Mouse (Mus musculus) limb, embryonic 14.5 days (tissue): ENCODE measurements around the gene Mmrn2. TPM values are rescaled to one million over a fixed set of nuclear protein-coding genes. Genes with fewer than 3 reads are reported as not detected.

Source experiments
- ATAC-seq: fragments of 200-750 bp; cut with Nextera tagmentation; 2 replicates; pipeline ENCODE4 v1.8.0; 2017; ENCODE audit warnings: low read depth, moderate number of reproducible peaks, moderate TSS enrichment; ENCODE audit not compliant: low FRiP score
- DNase-seq: peaks from one replicate; pipeline ENCODE4 v3.0.0-alpha.2; 2015; ENCODE audit warnings: low spot score
- H3K27ac ChIP-seq: fragments of 300-500 bp; sonication (generic); replicated peaks from 2 replicates; pipeline ENCODE4 v1.5.1; 2014; ENCODE audit warnings: low read depth, mild to moderate bottlenecking, low read length, moderate library complexity, mixed read lengths
- H3K27me3 ChIP-seq: fragments of 300-500 bp; sonication (generic); 2 replicates; pipeline ENCODE4 v1.6.1; 2014; ENCODE audit warnings: low read length, mixed read lengths; ENCODE audit not compliant: control insufficient read depth, insufficient read depth
- H3K36me3 ChIP-seq: fragments of 300-500 bp; sonication (generic); 2 replicates; pipeline ENCODE4 v1.6.1; 2014; ENCODE audit warnings: mild to moderate bottlenecking, low read length, moderate library complexity, mixed read lengths; ENCODE audit not compliant: control insufficient read depth, insufficient read depth
- H3K4me1 ChIP-seq: fragments of 300-500 bp; sonication (generic); 2 replicates; pipeline ENCODE4 v1.6.1; 2014; ENCODE audit warnings: antibody characterized with exemption, low read length, mixed read lengths; ENCODE audit not compliant: control insufficient read depth, insufficient read depth
- H3K4me2 ChIP-seq: fragments of 300-500 bp; sonication (generic); replicated peaks from 2 replicates; pipeline ENCODE4 v1.6.1; 2014; ENCODE audit warnings: low read depth, mild to moderate bottlenecking, low read length, moderate library complexity; ENCODE audit not compliant: severe bottlenecking
- H3K4me3 ChIP-seq: fragments of 300-500 bp; sonication (generic); replicated peaks from 2 replicates; pipeline ENCODE4 v1.5.1; 2014; ENCODE audit warnings: low read length
- H3K9ac ChIP-seq: fragments of 300-500 bp; sonication (generic); 2 replicates; pipeline ENCODE4 v1.6.1; 2014; ENCODE audit warnings: mild to moderate bottlenecking, low read depth, low read length, moderate library complexity; ENCODE audit not compliant: severe bottlenecking
- H3K9me3 ChIP-seq: fragments of 300-500 bp; sonication (generic); 2 replicates; pipeline ENCODE4 v1.6.1; 2016; ENCODE audit warnings: low read length; ENCODE audit not compliant: control insufficient read depth
- POLR2A ChIP-seq: fragments of 200-500 bp; IDR thresholded peaks from 2 replicates; pipeline ENCODE4 v1.8.0; 2012; ENCODE audit warnings: inconsistent platforms, mild to moderate bottlenecking, moderate library complexity, borderline replicate concordance; ENCODE audit not compliant: insufficient read depth, insufficient read length; ENCODE audit errors: extremely low read depth
- WGBS: fragments of 180-500 bp; shearing (Covaris S2); extraction: QIAGEN DNeasy Blood & Tissue Kit; methylation state at CpG from one replicate; pipeline ENCODE4 v1.1.7; 2014; 5-methylcytosine and 5-hydroxymethylcytosine counted together
- polyA plus RNA-seq, 2 experiments: library from polyadenylated mRNA; depleted of rRNA in 1 of 2; stranded (reverse) in 1 of 2; unstranded in 1 of 2; fragments of >200 nt; fragmentation: Nextera tagmentation in 1 of 2; extraction: Ambion mirVana in 1 of 2; gene quantifications; 2 replicates each; pipeline versions ENCODE4 v1.2.1 to v1.2.3; 2012 to 2014

Mmrn2 gene
- polyA plus RNA-seq, 2 experiments = 4.5 to 7.7 TPM

DNA sequence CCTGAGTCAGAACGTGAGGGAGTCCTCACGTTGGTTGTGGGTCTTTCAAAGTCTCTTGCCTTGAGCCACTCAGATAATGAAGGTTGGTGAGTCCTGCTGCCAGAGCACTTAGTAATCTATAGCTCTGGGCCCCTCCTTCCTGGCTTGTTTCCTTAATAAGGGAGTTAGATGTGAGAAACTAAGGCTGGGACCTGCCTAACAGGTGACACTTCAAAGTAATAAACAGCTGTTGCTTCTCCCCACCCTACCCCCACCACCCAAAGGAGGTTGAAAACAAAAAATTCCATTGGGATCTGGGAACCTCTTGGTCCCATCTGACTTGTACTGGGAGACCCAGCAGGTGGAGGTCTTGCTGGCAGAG, 10.1 kb upstream of the Mmrn2 start:
- WGBS = 83% methylated on average over 2 of the region's 2 CpGs
- H3K4me2 ChIP-seq = no peak overlapping the region
- H3K4me3 ChIP-seq = no peak overlapping the region
- H3K36me3 ChIP-seq = no peaks in the 10 kb centered on the region
- peaks cover 3% of the 10 kb centered on the region; the same call in 1 of the 2 replicates for H3K4me1 ChIP-seq
- ATAC-seq = no peak
- H3K27me3 ChIP-seq = no peaks in the 10 kb centered on the region; the same call in 1 of the 2 replicates
- no peak overlapping the region for H3K27ac ChIP-seq
- H3K9me3 ChIP-seq = no peaks in the 10 kb centered on the region
- DNase-seq = no peak
- no peak for TF ChIP-seq POLR2A
- no peak overlapping the region for H3K9ac ChIP-seq

GRCm38 (mm10) chr14:34370203-34370602, 5.1 kb upstream of the Mmrn2 start:
- ATAC-seq (no peak), DNase-seq (no peak)
- H3K4me2 ChIP-seq = no peak overlapping the region
- TF ChIP-seq POLR2A = no peak
- no peaks in the 10 kb centered on the region for H3K9me3 ChIP-seq
- H3K27me3 ChIP-seq = no peaks in the 10 kb centered on the region
- no peak overlapping the region for H3K27ac ChIP-seq
- no peaks in the 10 kb centered on the region for H3K36me3 ChIP-seq
- WGBS = 50% methylated on average over 3 of the region's 3 CpGs
- H3K4me1 ChIP-seq = peaks cover 5% of the 10 kb centered on the region; the same call in 1 of the 2 replicates
- H3K4me3 ChIP-seq = no peak overlapping the region
- H3K9ac ChIP-seq = no peak overlapping the region

DNA sequence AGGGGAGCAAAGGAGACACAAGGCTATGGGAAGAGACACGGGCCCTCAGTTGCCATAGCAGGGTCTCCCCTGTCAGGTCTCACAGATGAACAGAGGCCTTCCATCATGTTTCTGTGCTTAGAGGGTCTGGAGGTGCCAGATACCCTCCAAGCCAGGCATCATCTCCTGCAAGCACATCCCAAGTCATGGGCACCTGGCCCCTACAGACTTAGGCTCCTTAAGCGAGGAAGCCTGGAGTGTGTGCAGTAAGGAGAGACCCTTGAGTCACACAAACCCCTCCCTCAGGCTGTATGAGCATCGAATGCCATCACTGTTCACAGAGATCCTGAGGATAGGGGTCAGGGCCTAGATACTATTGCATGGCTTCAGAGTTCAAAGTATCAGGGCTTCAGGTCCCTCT, 4.3 kb upstream of the Mmrn2 start:
- WGBS = 88% methylated on average over 3 of the region's 3 CpGs
- no peak overlapping the region for H3K4me2 ChIP-seq
- H3K9ac ChIP-seq = no peak overlapping the region
- ATAC-seq = no peak
- TF ChIP-seq POLR2A = no peak
- H3K36me3 ChIP-seq = no peaks in the 10 kb centered on the region
- peaks cover 5% of the 10 kb centered on the region; the same call in 1 of the 2 replicates for H3K4me1 ChIP-seq
- H3K27ac ChIP-seq = no peak overlapping the region
- no peak overlapping the region for H3K4me3 ChIP-seq
- no peaks in the 10 kb centered on the region for H3K9me3 ChIP-seq
- no peak for DNase-seq
- H3K27me3 ChIP-seq = no peaks in the 10 kb centered on the region

DNA sequence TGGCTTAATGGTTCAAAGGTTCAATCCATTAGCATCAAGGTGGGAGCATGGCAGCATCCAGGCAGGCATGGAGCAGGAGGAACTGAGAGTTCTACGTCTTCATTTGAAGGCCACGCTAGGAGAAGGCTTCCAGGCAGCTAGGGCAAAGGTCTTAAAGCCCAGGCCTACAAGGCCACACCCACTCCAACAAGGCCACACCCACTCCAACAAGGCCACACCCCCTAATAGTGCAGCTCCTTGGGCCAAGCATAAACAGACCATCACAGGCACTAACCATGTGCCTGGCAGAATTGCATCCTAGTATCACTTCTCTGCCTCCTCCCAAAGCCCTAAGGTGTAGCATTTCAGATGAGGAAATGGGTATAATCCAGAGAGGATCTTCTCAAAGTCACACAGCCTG, 3.5 kb upstream of the Mmrn2 start:
- ATAC-seq (no peak), DNase-seq (no peak)
- Histone ChIP-seq H3K36me3 (no peaks in the 10 kb centered on the region), H3K27me3 (no peaks in the 10 kb centered on the region), H3K4me1 (peaks cover 5% of the 10 kb centered on the region; the same call in 1 of the 2 replicates), H3K9ac (no peak overlapping the region), H3K9me3 (no peaks in the 10 kb centered on the region), H3K27ac (no peak overlapping the region), H3K4me2 (no peak overlapping the region), H3K4me3 (no peak overlapping the region)
- TF ChIP-seq POLR2A = no peak
- 54% methylated on average over 2 of the region's 2 CpGs for WGBS

DNA sequence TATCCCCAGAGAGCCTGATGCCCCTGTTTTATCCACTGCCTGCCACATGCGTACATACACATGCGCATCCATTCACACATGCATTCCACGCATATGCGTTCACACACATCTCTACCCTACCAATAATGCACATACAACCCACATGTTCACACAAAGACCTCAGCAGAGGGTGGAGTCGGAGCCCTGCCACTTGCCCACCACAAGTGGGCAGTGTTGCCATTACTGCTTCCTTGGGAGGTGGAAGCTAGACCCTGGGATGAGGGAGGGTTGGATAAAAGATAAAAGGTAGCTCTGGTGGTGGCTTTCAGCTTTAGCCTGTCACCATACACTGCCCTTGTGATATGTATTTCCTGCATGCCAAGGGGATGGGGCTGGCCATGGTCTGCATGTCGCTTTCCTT, 2.6 kb upstream of the Mmrn2 start:
- no peaks in the 10 kb centered on the region for H3K27me3 ChIP-seq
- H3K9me3 ChIP-seq = no peaks in the 10 kb centered on the region
- H3K9ac ChIP-seq = no peak overlapping the region
- TF ChIP-seq POLR2A = no peak
- H3K36me3 ChIP-seq = no peaks in the 10 kb centered on the region
- ATAC-seq = no peak
- no peak overlapping the region for H3K4me2 ChIP-seq
- DNase-seq = no peak
- H3K27ac ChIP-seq = no peak overlapping the region
- H3K4me1 ChIP-seq = peaks cover 5% of the 10 kb centered on the region; the same call in 1 of the 2 replicates
- H3K4me3 ChIP-seq = no peak overlapping the region
- WGBS = 80% methylated on average over 6 of the region's 6 CpGs

DNA sequence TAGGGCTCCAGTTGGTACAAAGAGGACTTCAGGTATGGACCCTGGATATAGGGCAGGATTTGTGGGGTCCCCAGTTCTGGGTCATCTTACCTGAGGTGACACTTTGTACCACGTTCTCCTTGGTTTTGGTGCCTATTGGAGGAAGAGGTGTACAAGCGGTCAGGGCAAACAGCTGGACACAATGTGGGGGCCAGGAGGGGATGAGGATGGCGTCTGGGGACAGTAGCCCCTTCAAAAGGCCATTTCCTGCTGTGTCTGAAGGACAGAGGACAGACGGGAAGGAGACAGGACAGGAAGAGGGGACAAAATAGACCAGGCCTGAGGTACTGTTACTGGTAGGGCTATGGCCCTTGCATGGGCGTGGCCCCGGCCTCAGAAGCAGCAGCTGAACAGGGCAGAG, 1.7 kb upstream of the Mmrn2 start:
- Histone ChIP-seq H3K9ac (no peak overlapping the region), H3K4me3 (no peak overlapping the region), H3K27me3 (no peaks in the 10 kb centered on the region), H3K4me2 (no peak overlapping the region), H3K27ac (no peak overlapping the region), H3K4me1 (peaks cover 11% of the 10 kb centered on the region), H3K9me3 (no peaks in the 10 kb centered on the region), H3K36me3 (no peaks in the 10 kb centered on the region)
- 73% methylated on average over 6 of the region's 6 CpGs for WGBS
- DNase-seq (no peak), ATAC-seq (no peak)
- no peak for TF ChIP-seq POLR2A
